Mouse (Mus musculus): Measurements from ENCODE around the gene Nbea. TPM values are rescaled to one million over a fixed set of nuclear protein-coding genes. Genes with fewer than 3 reads are reported as not detected.
A peak's percentile ranks its signal among the peaks of the same experiment; 100 is the strongest.

The Nbea gene
- polyA plus RNA-seq, 1 experiment from 2014 or later = 0.03 TPM

DNA sequence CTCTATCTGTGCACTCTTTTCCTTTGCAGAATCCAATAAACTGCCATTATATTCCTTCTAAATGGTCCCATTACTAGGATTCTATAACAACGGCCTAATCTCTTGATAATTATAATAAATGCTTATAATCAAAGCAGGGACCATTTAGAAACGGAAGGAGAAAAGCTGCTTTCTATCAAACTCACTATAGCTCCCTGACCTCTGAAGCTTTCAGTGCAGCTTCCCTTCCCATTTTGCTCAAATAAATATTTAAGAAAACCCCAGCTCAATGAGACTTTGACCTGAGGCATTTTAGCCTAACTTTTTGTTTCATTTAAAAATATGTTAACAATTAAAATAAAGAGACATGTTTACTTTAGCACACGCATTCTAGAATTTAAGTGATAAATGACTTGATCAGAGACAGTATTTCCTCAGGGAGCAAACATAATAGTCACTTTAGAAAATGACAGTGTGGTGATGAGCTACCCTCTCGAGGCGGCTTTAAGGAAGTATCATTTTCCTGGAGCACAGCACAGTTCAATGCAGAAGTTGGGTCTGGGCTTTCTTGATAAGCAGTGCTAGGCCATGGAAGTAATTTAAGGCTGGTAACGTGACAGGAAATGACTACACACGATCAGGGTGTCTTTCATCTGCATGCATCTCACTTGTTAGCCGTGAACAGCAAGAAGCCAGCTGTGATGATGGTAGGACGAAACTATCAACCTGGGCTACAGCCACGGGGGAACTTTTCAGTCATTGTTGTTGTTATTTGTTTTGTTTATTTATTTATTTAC is 354.8 kb downstream of the Nbea start:
- no peak overlapping the region for H3K4me3 ChIP-seq (ENCODE audit: inconsistent target)
- no peaks in the 10 kb centered on the region for H3K79me2 ChIP-seq (ENCODE audit: inconsistent target)
- peak overlapping the region; percentile 15; the same call in 1 of the 2 replicates for H3K27ac ChIP-seq
- WGBS (ENCODE audit: missing documents) = 19% methylated on average over 10 of the region's 10 CpGs
- no peaks in the 10 kb centered on the region for H3K36me3 ChIP-seq (ENCODE audit: inconsistent target)

DNA sequence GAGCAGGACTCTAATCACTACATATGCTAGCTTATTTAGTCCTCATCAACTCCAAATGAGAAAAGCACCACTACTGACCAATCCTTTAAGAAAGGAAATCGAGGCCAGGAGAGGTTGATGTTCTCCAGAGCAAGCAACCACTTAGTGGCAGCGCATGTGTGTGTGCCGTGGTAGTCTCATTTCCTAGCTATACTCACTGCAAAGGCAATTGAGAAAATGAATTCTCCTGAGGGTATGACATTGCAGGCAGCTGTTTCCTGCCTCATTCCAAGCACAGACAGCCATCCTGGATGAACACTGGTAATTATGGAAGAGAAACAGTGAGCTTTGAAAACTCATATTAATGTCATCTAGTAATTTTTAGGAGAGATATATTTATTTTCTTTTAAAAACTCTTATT is 358.6 kb downstream of the Nbea start:
- Histone ChIP-seq H3K36me3 (ENCODE audit: inconsistent target) (no peaks in the 10 kb centered on the region), H3K27ac (no peak overlapping the region), H3K4me3 (ENCODE audit: inconsistent target) (no peak overlapping the region), H3K79me2 (ENCODE audit: inconsistent target) (no peaks in the 10 kb centered on the region)
- WGBS (ENCODE audit: missing documents) = 55% methylated on average over 3 of the region's 3 CpGs

DNA sequence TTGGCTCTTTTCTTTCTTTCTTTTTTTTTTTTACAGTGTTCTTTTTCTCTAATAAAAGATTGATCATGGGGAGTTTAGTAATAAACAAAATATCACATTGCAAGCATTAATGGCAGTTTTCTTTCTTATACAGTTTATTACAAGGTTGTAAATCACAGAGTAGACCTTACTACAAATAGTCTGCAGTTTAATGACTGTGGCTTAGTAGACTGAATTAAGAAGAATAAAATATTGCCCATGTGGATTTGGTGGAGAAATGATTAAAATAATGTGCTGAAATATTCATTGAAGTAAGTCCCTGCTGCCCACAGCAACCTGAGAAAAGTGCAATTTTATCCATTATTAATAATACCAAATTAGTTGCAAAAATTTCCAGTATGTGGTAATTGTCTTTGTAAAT is 363.9 kb downstream of the Nbea start:
- H3K79me2 ChIP-seq (ENCODE audit: inconsistent target) = no peaks in the 10 kb centered on the region
- H3K27ac ChIP-seq = no peak overlapping the region
- H3K4me3 ChIP-seq (ENCODE audit: inconsistent target) = no peak overlapping the region
- no peaks in the 10 kb centered on the region for H3K36me3 ChIP-seq (ENCODE audit: inconsistent target)

DNA sequence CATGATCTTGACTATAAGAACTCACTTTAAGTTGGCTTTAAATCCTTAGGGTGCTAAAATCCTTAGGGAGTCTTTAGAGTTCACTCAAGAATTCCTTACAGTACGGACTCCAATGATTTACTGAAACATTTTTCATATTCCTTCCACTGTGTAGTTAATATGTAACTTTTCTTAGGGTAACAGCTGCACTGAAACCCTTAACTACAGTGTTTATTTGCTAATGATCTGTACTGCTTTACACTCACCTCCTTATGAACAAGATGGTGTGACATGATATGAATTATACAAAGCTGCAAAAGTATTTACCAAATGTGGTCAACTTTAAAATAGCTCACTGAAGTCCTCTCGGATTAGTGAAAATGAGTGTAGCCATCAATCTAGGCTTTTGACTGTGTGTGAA is 365.4 kb downstream of the Nbea start:
- H3K4me3 ChIP-seq (ENCODE audit: inconsistent target) = no peak overlapping the region
- no peak overlapping the region for H3K27ac ChIP-seq
- no peaks in the 10 kb centered on the region for H3K79me2 ChIP-seq (ENCODE audit: inconsistent target)
- 94% methylated on average over 2 of the region's 2 CpGs for WGBS (ENCODE audit: missing documents)
- H3K36me3 ChIP-seq (ENCODE audit: inconsistent target) = no peaks in the 10 kb centered on the region

DNA sequence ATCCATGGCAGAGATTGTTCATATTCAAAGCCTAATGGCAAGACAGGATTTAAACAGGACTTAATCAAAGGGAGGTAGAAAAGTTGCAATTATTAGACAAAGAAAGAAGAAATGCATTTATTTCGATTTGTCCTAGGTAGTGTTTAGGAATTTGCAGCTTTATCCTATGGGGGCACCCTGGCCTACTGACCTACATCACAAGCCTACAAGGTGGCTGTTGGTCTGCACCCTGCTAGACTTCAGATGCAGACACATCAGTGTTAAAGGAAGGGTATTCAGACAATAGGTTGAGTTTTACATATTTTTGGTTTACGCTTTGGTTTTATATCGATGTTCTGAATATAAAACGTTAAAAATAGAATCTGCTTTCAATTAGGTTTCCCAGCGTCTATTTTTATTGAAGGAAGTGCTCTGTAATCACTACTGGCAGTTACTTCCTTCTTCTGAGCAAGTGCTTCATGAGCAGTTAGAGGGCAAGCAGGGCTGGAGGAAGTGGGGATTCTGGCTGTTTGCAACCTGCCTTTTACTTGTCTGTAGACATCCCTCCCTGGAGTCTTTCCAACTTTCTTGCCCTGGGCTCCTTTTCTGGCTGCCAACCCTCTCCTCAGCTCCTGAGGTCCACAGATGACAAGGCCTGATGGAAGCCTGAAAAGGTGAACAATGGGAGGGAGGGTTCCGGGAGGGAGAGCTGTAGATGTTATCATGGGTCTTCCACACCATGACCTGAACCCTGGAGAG is 366.7 kb downstream of the Nbea start:
- H3K79me2 ChIP-seq (ENCODE audit: inconsistent target) = no peaks in the 10 kb centered on the region
- WGBS (ENCODE audit: missing documents) = 3% methylated on average over 6 of the region's 6 CpGs
- no peak overlapping the region for H3K4me3 ChIP-seq (ENCODE audit: inconsistent target)
- H3K27ac ChIP-seq = peak overlapping the region; percentile 56
- H3K36me3 ChIP-seq (ENCODE audit: inconsistent target) = no peaks in the 10 kb centered on the region

DNA sequence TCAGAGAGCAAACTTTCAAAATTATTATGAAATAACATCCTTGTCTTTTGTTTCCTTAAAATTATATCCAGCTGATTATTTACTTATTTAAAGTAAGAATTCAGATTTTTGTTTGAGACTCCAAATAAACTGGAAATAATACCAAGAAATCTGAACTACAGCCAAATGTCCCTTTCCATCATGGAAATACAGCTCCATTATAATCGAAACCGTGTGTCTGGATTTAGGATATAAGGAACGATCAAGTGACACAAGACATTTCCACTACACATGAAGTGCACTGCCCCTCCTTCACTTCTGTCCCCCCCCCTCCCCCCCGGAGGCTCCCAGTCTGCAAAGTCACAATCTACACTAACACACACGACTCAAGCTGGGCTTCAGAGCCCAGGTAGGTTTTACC is 367.4 kb downstream of the Nbea start:
- H3K36me3 ChIP-seq (ENCODE audit: inconsistent target) = no peaks in the 10 kb centered on the region
- H3K4me3 ChIP-seq (ENCODE audit: inconsistent target) = no peak overlapping the region
- no peaks in the 10 kb centered on the region for H3K79me2 ChIP-seq (ENCODE audit: inconsistent target)
- peak overlapping the region; percentile 56; the same call in 1 of the 2 replicates for H3K27ac ChIP-seq
- 61% methylated on average over 5 of the region's 5 CpGs for WGBS (ENCODE audit: missing documents)

DNA sequence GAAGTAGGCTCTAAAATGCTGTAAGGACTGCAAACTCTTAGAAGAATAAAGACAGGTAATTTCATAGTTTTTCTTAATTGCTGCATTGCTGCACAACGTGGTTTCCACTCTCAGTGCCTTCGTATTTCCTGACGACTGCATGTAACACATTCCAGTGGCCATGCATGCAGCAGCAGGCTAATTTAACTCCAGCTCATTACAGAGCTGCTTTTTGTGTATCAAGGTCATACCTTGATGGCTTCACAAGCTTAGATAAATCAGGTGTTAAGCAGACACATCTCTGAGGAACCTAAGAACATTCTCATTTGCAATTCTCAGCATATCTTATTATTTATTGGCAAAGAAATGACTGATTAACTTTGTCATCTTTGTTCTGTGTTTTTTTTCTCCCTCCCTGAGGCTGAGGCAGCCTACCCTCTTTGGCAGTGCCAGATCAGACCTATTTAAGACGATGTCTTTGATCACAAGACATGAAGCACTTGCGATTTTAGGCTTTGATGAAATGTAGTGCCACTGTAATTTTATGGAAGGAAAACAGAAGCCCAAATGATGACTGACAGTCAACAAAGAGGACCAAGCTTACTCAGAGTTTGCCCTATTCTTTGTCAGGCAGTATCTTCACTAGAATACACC is 368.4 kb downstream of the Nbea start:
- Histone ChIP-seq H3K79me2 (ENCODE audit: inconsistent target) (no peaks in the 10 kb centered on the region), H3K4me3 (ENCODE audit: inconsistent target) (no peak overlapping the region), H3K36me3 (ENCODE audit: inconsistent target) (no peaks in the 10 kb centered on the region), H3K27ac (no peak overlapping the region)
- WGBS (ENCODE audit: missing documents) = 81% methylated on average over 5 of the region's 5 CpGs

DNA sequence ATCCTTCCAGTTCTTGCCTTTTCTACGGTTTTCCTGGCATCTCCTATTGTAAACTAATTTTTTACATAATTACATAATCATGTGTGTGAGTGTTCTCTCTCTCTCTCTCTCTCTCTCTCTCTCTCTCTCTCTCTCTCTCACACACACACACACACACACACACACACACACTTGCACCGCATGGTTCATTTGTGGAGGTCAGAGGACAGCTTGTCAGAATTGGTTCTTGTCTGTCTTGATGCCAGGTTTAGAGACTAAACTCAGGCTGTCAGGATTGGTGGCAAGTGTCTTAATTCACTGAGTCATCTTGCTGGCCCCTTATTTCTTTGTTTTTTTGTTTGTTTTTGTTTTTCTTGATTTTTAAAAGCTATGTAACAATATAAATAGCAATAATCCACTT is 388.7 kb downstream of the Nbea start:
- no peak overlapping the region for H3K27ac ChIP-seq
- no peaks in the 10 kb centered on the region for H3K36me3 ChIP-seq (ENCODE audit: inconsistent target)
- 83% methylated on average over 1 of the region's 2 CpGs for WGBS (ENCODE audit: missing documents)
- no peaks in the 10 kb centered on the region for H3K79me2 ChIP-seq (ENCODE audit: inconsistent target)
- no peak overlapping the region for H3K4me3 ChIP-seq (ENCODE audit: inconsistent target)

DNA sequence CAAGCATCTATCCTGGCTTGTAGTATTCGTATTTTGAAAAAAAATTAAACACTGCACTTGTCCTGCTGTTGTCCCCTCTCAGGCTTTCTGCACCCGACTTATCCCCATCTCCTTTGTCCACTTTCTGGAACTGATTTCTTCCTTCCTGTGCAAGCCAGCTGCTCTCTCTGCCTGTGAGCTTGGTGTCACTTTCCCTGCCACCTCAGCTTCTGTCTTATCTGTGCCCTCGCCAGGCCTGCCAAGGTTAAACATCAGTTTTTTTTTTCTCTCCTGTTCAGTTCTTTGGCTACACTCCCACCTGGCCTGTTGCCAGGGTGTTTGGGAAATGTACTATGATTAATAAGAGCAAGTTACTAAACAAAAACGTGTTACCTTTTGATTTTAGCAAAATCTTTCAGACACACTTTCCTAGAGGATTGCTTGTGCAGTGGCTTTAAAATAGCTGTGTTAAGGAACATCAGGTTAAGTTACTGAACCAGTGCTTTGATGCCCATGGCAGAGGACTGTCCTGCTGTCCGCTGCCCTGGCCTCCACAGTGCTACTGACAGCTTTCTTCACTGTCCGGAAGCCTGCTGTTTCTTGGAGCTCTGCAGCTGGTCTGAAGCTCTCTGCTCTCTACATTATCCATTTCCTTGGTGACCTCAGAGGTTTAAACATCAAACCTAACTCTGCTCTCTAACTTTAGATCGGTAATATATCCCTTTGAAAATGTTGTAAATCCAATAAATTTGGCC is 389.5 kb downstream of the Nbea start:
- Histone ChIP-seq H3K79me2 (ENCODE audit: inconsistent target) (no peaks in the 10 kb centered on the region), H3K4me3 (ENCODE audit: inconsistent target) (no peak overlapping the region), H3K36me3 (ENCODE audit: inconsistent target) (no peaks in the 10 kb centered on the region), H3K27ac (no peak overlapping the region)
- 72% methylated on average over 7 of the region's 7 CpGs for WGBS (ENCODE audit: missing documents)

DNA sequence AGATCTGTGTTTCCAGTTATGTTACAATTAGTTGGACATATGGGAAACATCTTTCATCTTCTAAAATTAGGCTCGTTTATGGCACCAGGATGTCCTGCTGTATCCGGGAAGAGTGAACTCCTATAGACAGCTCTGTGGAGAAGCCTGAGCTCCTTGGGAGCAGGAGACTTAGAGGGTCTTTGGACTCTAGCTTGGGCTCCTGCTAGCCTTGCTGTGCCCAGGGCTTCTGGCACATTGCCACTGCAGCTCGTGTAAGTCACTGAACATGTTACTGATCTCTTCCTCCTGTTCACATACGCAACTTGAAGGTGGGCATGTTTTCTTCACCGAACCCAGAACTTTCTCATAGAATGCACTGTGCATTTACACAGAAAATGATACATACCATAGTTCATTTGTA is 391.2 kb downstream of the Nbea start:
- Histone ChIP-seq H3K27ac (no peak overlapping the region), H3K79me2 (ENCODE audit: inconsistent target) (no peaks in the 10 kb centered on the region), H3K36me3 (ENCODE audit: inconsistent target) (no peaks in the 10 kb centered on the region), H3K4me3 (ENCODE audit: inconsistent target) (no peak overlapping the region)
- 78% methylated on average over 5 of the region's 5 CpGs for WGBS (ENCODE audit: missing documents)

DNA sequence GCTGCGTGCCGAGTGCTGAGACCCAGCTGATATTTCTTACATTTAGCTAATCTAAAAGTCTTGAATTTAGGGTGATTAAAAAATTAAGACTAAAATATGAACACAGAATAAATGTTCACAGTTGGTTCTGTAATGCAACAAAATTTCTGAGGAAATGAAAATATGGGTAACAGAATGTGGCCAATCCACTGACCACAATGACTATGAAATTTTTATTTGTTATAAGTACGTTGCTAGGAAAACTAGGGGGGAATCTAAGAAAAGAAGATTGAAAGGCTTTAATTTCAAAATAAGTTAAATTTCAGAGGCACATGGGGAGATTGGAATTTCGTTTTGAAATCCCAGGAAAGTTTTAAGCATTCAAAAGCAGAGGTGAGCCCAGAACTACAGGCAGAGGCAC is 392.9 kb downstream of the Nbea start:
- H3K79me2 ChIP-seq (ENCODE audit: inconsistent target) = no peaks in the 10 kb centered on the region
- H3K27ac ChIP-seq = no peak overlapping the region
- WGBS (ENCODE audit: missing documents) = 58% methylated on average over 4 of the region's 4 CpGs
- H3K4me3 ChIP-seq (ENCODE audit: inconsistent target) = no peak overlapping the region
- H3K36me3 ChIP-seq (ENCODE audit: inconsistent target) = no peaks in the 10 kb centered on the region

DNA sequence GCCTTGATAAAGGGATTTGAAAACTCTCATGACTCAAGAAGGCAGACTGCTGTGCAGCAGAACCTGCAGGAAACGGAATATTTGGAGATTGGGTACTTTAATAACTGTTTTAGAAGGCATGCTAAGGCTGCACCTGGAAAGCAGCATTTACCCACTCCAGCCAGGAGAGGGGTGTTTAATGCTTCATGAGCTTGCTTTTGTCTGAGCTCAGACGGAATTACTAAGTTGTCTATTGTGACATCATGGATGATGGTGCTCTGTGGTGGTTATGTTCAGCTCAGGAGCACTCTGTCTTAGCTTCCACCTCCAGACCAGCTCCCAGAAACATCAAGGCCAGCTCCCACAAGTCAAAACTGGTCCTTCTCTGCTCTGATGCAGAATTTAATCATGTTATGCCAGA is 393.6 kb downstream of the Nbea start:
- Histone ChIP-seq H3K4me3 (ENCODE audit: inconsistent target) (no peak overlapping the region), H3K79me2 (ENCODE audit: inconsistent target) (no peaks in the 10 kb centered on the region), H3K36me3 (ENCODE audit: inconsistent target) (no peaks in the 10 kb centered on the region), H3K27ac (no peak overlapping the region)
- 79% methylated on average over 2 of the region's 2 CpGs for WGBS (ENCODE audit: missing documents)

DNA sequence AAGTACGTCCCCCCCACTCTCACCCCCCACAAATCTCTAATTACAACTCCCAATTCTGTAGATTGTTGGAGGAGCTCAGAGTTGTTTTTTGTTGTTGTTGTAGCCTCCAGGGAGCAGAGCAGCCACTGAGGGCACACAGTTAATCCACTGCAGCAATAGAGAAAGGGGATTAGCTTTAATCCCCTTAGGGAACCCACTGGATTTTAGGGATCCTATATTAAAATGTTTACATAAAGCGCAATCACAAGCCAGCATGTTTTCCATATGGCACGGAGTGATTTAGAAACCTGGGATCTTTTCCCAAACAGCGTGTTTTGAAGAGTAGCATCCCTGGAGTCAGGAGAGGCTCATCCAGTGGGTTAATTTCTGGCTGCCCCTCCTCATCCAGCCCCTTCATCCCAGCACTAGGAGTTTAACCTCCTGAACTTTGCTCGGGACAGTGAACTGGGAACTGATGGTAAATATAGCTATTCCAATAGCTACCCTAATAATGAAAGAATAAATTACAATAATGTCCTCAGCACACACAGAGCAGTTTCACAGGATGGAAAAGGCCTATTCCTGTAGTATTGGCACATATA is 394.8 kb downstream of the Nbea start:
- no peaks in the 10 kb centered on the region for H3K36me3 ChIP-seq (ENCODE audit: inconsistent target)
- no peaks in the 10 kb centered on the region for H3K79me2 ChIP-seq (ENCODE audit: inconsistent target)
- 100% methylated on average over 5 of the region's 5 CpGs for WGBS (ENCODE audit: missing documents)
- no peak overlapping the region for H3K4me3 ChIP-seq (ENCODE audit: inconsistent target)
- H3K27ac ChIP-seq = no peak overlapping the region

DNA sequence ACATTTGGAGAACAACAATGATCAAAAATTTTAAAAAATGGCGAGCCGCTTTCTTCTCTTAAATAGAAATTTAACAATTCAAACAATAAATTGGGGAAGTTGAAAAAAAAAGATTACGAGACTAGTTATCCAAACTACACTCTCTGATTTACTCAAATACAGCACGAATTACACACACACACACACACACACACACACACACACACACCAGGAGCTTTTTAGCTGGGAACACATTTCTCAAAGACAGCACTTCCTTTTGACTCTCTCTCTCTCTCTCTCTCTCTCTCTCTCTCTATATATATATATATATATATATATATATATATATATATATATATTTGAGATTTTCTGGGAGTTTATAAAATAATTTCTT is 395.3 kb downstream of the Nbea start:
- Histone ChIP-seq H3K79me2 (ENCODE audit: inconsistent target) (no peaks in the 10 kb centered on the region), H3K27ac (no peak overlapping the region), H3K4me3 (ENCODE audit: inconsistent target) (no peak overlapping the region), H3K36me3 (ENCODE audit: inconsistent target) (no peaks in the 10 kb centered on the region)
- 27% methylated on average over 2 of the region's 4 CpGs for whole genome bisulfite sequencing (ENCODE audit: missing documents)

Measured in macrophage (primary cell).